Mouse (Mus musculus) stomach, postnatal 0 days (tissue): ENCODE results near the gene Pparg.

Experiments used
- CTCF ChIP-seq: IDR thresholded peaks from 2 replicates; pipeline ENCODE4 v1.5.1; 2016; ENCODE audit warnings: antibody characterized with exemption, low read depth, mild to moderate bottlenecking, moderate library complexity
- EP300 ChIP-seq: optimal IDR thresholded peaks from 2 replicates; pipeline ENCODE3; 2016; ENCODE audit warnings: antibody characterized with exemption

DNA sequence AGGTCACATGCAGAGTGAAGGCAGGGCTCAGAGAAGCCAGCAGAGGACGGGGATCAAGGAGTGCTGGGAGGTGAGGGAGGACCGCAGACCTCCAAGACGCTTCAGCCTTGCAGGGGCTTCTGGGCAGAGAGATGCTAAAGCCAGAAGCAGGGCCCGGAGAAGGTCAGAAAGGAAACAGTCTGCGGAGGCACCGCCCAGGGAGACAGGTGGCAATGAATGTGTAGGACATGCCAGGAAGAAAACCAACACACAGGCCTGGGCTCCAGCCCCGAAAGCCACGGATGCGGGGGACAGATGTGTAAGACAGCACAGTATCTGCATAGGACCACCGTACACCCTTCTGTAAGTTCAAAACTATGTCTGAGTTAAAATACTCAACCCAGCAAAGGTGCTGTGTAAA lies 139.5 kb downstream of the Pparg start:
- no peak for TF ChIP-seq CTCF
- no peak for TF ChIP-seq EP300
